Mouse (Mus musculus) R1 (cell line): ENCODE results near the gene Timm17a.

ENCODE experiments used
- DNase-seq: peaks from one replicate; pipeline ENCODE4 v3.0.0-alpha.2; 2018; ENCODE audit warnings: low read depth, low spot score

The Timm17a gene

GRCm38 (mm10) chr1:135280646-135281045, 32.9 kb downstream of the Timm17a start:
- DNase-seq = peak; percentile 39

GRCm38 (mm10) chr1:135271371-135271770, 42.2 kb downstream of the Timm17a start:
- DNase-seq = no peak

GRCm38 (mm10) chr1:135267663-135268446, 45.7 kb downstream of the Timm17a start:
- no peak for DNase-seq

- DNase-seq = no peak
These were observed 47.7 kb downstream of the Timm17a start for GRCm38 (mm10) chr1:135265834-135266233.

- DNase-seq = no peak
These were observed 50.3 kb downstream of the Timm17a start for GRCm38 (mm10) chr1:135263316-135263715.

- peak; percentile 57 for DNase-seq
These were observed 51.2 kb downstream of the Timm17a start for GRCm38 (mm10) chr1:135262329-135262728.

GRCm38 (mm10) chr1:135260931-135261330, 52.6 kb downstream of the Timm17a start:
- DNase-seq = peak; percentile 93

- peak; percentile 95 for DNase-seq
These were observed 54.5 kb downstream of the Timm17a start for GRCm38 (mm10) chr1:135259128-135259436.

GRCm38 (mm10) chr1:135258380-135259127, 55.0 kb downstream of the Timm17a start, which contains the start of gene Elf3:
Elf3 (minus strand) TSS chr1:135258568.
- DNase-seq = peak; percentile 90

- DNase-seq = peak; percentile 78
These were observed 57.3 kb downstream of the Timm17a start for GRCm38 (mm10) chr1:135256299-135256698.

GRCm38 (mm10) chr1:135252854-135253253, 60.7 kb downstream of the Timm17a start:
- DNase-seq = no peak

- no peak for DNase-seq
These were observed 62.2 kb downstream of the Timm17a start for GRCm38 (mm10) chr1:135251405-135251804.

- DNase-seq = peak; percentile 52
These were observed 62.9 kb downstream of the Timm17a start for GRCm38 (mm10) chr1:135250706-135251105.

GRCm38 (mm10) chr1:135248434-135248850, 65.1 kb downstream of the Timm17a start:
- peak; percentile 85 for DNase-seq
